Mouse (Mus musculus) embryonic fibroblast, embryonic 13.5 days (primary cell): ENCODE data around the gene Tff2. TPM values are rescaled to one million over a fixed set of nuclear protein-coding genes. Genes with fewer than 3 reads are reported as not detected.

Source experiments
- H3K27ac ChIP-seq: 2 replicates; pipeline ENCODE4 v1.5.1; 2012; ENCODE audit warnings: low read length, control low read depth, inconsistent platforms; ENCODE audit not compliant: insufficient read depth
- H3K4me1 ChIP-seq: 2 replicates; pipeline ENCODE4 v1.6.1; 2011; ENCODE audit warnings: low read length; ENCODE audit not compliant: control insufficient read depth, insufficient read depth
- H3K4me3 ChIP-seq: 2 replicates; pipeline ENCODE4 v1.5.1; 2011; ENCODE audit warnings: mild to moderate bottlenecking, control low read depth, low read length; ENCODE audit not compliant: insufficient read depth
- CTCF ChIP-seq: IDR thresholded peaks from 2 replicates; pipeline ENCODE4 v1.5.1; 2011; ENCODE audit warnings: mild to moderate bottlenecking, control low read depth, low read length, moderate library complexity, borderline replicate concordance; ENCODE audit not compliant: insufficient read depth
- POLR2A ChIP-seq: IDR thresholded peaks from 2 replicates; pipeline ENCODE4 v1.6.1; 2011; ENCODE audit warnings: low read depth, mild to moderate bottlenecking, control low read depth, low read length, moderate library complexity
- polyA plus RNA-seq: library from polyadenylated mRNA; stranded (reverse); fragments of >200 nt; gene quantifications from 2 replicates; pipeline ENCODE4 v1.2.4, GENCODE M21; 2011; ENCODE audit warnings: low read depth; ENCODE audit not compliant: missing spikeins, insufficient read length

Tff2 gene
- polyA plus RNA-seq, 1 experiment, result not detected

DNA sequence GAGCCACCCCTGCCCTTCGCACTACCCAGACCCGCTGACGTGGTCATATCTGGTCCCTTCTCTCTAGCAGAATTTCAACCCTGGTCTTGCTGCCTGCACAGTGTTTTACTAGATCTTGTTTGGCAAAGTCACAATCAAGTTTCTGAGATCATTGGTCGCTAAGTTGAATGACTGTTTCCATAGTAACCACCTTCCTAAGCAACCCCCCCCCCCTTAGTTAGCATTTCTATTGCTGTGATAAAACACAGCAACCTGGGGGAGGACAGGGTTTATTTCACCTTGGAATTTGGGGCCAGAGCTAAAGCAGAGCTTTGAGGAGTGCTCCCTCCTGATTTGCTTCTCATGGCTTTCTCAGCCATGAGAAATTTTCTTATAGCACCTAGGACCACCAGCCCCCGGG lies 49.3 kb downstream of the Tff2 start:
- Histone ChIP-seq H3K4me1 (no peaks in the 10 kb centered on the region), H3K27ac (no peak overlapping the region), H3K4me3 (no peak overlapping the region)
- no peak for TF ChIP-seq CTCF
- TF ChIP-seq POLR2A, result no peak

Other genes with a start within 250 kb of the Tff2 start
- gene Glp1r, start 242.5 kb downstream of the Tff2 start, polyA plus RNA-seq, result 0.13 TPM in 1 of 2 replicates, not detected in the other
- gene Umodl1, start 189.6 kb downstream of the Tff2 start, polyA plus RNA-seq, result not detected in 2 replicates
- 0.86 and 2.4 TPM in 2 replicates for gene Abcg1, start 86.6 kb downstream of the Tff2 start, polyA plus RNA-seq
- gene Tff3, start 14.6 kb downstream of the Tff2 start, polyA plus RNA-seq, result not detected in 2 replicates
- gene Tff1, start 21.0 kb upstream of the Tff2 start, polyA plus RNA-seq, result not detected in 2 replicates
- gene Tmprss3, start 54.7 kb upstream of the Tff2 start, polyA plus RNA-seq, result not detected in 2 replicates
- not detected in 2 replicates for gene Ubash3a, start 63.6 kb upstream of the Tff2 start, polyA plus RNA-seq
- gene Rsph1, start 133.1 kb upstream of the Tff2 start, polyA plus RNA-seq, result 1.3 and 1.6 TPM in 2 replicates
- not detected in 2 replicates for gene Slc37a1, start 142.5 kb upstream of the Tff2 start, polyA plus RNA-seq
- gene Pde9a, start 241.9 kb upstream of the Tff2 start, polyA plus RNA-seq, result 0.97 and 3.4 TPM in 2 replicates